Mouse (Mus musculus): Measurements from ENCODE around the gene Nop9.

The Nop9 gene

DNA sequence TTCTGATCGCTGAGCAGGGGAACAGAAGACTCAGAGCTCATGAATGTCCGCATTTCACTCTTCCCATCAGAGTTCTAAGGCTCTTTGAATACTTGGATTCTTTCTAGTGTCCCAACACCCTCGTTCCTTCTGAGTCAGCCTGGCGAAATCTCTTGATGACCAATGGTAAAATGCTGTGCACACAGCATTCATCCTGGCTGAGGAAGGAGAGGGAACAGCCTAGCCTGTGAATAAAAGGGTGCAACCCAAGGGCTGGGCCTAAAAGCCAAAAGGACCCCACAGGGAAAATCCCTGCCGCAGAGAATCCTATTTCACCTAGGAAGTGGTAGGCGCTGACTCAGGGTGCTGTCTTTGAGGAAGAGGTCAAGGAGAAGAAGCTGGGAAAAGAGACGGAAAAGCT is 15.4 kb upstream of the Nop9 start:
- DNase-seq, result no peak

DNA sequence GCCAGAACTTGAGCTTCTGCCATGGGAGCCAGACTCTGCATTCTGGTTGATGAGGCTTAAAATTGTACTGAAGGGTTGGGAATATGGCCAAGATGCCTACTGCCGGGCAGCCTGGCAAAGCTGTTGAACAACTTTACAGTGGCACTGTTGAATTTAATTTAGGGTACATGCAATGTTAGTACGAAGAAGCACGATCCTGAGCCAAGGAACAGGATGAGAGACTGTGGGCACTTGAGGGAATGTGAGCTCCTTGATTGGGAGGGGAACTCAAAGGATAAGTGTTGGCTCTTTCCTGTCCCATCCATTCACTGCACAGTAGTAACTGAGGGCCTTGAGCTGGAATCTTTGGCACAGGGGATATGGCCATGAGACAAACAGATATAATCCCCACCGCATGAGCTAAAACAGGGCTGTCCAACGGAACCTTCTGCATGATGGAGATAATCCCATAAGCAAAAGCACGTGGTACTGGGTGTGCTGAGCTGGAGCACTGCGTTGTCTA is 14.9 kb upstream of the Nop9 start:
- DNase-seq, result no peak

DNA sequence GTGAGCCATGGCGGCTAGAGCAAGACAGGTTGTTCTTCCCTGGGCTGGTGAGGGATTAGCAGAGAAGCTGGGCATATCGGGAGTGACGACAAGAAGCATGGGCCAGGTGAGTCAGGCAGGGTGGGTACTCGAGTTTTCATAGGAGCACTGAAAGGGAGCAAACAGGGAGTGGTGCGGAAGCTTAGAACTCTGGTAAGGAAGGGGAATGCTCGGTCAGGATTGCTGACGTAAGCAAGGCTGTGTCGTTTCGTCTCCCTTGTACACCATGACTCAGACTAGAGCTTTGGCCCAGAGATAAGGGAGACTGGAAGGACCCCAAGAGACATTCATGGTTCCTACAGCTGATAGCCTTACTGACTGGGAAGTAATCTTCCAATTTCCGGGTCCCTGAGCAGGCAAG is 11.6 kb upstream of the Nop9 start:
- DNase-seq, result no peak

DNA sequence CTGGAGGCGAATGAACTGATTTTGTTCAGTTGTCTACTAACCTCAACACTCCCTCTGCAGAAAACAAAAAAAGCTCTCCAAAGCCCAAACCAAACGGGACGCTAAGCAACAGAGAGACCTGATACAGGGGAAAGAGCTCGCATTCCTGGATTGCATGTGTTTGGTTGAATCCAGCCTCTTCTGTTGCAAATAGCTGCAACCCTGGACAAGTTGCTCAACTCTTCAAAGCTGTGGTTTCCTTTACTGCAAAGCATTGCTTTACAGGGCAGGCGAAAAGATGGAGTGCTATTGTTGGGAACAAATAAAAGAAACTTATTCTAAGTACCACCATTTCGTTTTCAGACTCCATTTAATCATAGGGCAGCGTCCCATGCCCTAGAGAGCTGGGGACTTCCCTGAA is 10.6 kb upstream of the Nop9 start:
- DNase-seq, result no peak

DNA sequence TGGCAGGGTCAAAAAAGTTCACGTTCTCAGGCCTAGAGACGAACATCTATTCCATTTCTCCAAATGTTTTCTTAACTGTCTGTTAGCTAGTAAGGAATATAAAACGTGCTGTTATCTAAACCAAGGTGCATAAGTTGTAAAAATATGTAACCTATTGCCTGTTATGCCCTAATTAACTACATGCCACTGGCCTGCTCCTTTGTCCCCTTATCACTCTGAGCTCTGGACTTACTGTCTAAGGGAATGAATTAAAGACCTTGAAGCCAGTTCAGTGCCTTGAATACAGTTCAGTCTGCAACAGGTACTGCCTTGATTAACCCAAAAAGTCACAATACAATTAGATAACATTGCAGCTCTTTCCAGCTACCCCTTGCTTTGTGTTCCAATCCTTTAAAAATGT is 10.2 kb upstream of the Nop9 start:
- DNase-seq, result no peak

DNA sequence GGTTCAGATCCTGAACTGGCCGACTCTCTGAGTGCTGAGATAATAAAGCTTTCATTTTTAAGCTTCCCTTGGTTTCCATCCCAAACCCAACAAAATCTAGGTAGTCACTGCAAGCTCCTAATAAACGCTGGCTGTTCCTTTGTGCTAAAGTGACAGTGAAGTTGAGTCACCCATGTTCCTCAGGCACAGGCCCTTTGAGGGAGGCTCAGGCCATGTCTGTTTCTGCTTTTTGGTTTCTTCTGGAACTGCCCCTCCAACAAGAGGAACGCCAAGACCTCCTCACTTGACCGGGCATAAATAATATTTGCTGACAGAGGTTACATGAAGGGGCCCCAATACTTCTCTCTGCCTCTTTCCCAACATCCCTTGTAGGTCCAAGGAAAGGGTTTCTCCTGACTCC is 9.7 kb upstream of the Nop9 start:
- no peak for DNase-seq

DNA sequence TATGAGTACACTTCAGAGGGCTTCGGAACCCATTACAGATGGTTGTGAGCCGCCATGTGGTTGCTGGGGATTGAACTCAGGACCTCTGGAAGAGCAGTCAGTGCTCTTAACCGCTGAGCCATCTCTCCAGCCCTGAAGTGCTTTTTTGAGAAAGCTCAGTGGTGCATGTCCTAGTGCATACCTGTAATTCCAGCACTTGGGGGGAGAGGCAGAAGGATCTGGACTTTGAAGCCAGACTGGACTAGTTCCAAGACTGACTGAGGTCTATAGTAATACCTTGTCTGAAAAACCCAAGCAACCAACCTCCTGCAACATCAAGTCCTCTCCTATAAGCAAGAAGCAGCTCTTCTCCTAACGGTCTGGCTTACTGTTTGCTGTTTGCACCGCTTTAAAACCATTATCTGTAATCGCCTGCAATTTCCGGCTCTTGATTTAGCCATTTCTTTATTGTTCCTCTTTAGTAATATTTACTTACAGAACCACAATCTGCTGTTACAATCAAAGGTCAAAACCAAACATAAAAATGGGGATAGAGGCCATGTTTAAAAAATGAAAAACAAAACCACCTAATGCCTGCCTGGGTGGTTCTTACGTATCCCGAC is 8.3 kb upstream of the Nop9 start:
- DNase-seq, result no peak

DNA sequence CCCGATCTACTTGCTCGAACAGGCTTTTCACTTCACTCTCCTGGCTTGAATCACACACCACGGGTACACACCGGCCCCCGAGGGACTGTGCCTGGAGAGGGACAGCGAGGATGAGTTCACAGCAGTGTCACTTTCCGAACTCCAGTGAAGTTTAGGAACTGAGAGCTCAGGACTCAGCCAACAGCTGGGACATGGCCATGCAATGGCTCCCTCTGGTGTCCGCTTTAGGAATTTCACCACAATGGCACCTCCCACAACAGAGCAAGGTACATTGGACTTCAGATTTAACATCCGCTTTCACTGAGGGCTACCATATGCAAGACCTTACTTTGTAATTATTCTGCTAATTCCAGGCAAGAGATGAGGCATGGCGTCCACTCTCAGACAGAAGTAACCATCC is 1.8 kb upstream of the Nop9 start:
- peak; percentile 80 for DNase-seq

DNA sequence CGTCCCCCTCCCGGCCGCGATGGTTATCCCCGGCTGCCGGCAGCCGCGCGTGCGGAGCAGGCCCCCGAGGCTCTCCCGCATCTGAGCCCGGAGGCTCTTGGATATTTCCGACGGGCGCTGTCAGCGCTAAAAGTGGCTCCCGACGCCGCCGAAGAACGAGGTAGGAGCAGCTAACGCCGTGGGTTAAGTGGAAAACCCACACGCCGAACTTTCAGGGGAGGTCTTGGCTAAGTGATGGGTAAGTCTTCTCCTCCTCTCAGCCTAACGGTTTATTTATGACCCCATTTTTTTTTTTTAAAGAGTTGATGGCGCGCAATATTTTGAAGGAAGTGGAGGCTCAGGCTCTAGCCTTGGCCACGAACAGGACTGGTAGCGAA is 356 bp downstream of the Nop9 start:
- DNase-seq, result no peak

DNA sequence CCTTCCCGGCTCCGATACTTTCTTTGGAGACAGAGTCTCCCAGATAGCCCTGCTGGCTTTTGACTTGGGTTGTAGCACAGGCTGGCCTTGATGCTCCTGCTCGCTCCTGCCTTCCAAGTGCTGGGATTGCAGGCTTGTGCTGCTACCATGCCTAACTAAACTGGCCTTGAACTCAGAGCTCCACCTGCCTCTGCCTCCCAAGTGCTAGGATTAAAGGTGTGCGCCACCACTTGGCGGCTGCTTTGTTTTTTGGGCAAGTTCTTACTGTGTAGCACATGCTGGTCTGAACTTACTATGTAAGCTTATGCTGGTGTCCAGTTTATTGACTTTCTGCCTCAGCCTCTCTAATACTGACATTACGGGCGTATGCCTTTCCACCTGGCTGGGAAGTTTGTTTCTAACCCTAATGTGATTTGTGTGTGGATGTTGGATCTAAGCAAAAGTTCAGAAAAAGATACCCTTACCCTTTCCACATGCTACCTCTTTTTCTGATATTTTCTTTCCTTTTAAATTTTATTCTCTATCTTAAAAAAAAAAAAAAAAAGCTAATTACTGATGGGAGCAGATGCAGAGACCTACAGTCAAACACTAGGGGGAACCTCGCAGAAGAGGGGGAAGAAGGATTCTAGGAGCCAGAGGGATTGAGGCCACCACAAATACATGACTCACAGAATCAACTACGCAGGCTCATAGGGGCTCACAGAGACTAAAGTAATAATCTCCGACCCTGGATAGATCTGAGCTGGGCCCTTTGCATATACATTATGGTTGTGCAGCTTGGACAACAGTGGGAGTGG is 1.8 kb downstream of the Nop9 start:
- DNase-seq, result no peak

DNA sequence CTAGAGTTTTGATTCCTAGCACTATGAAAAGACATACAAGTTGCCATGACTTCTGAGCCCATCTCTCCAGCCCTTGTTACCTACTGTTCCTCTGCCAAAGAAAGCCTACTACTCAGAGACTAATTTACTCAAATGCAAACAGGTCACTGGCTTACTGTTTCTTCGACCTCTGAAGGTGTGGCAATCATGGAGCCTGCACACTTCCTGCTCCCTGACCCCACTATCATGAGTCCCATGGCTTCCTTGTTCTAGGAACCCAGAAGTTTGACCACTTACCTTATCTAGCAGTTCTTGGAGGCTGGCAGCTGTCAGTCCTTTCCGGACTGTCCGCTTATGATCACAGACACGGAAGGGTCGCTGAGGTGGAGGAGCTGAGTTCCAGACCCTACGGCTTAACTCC is 12.1 kb downstream of the Nop9 start:
- no peak for DNase-seq

DNA sequence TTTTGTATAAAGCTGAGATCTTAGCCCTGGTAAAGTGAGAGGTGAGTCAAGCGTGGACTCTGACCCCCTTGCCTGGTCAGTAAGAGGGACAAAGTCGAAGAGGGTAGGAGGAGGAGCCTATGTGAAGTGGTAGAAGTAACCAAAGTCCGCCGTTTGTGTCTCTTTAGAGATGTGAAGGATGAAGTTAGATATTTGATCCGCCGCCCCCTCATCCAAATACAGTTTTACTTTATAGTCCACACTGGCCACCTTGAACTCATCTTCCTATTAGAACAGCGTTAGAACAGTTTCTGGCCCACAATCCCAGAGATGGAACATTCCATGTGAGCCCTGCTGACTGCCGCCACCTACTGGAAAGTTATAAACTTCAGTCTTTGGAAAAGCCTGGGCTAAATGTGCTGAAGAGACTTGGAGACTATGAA is 12.9 kb downstream of the Nop9 start, which contains the start of gene Cideb:
Gene Cideb, minus strand, starts transcription at position 96 of the 422 bp plus-strand sequence.
- DNase-seq, result no peak

DNA sequence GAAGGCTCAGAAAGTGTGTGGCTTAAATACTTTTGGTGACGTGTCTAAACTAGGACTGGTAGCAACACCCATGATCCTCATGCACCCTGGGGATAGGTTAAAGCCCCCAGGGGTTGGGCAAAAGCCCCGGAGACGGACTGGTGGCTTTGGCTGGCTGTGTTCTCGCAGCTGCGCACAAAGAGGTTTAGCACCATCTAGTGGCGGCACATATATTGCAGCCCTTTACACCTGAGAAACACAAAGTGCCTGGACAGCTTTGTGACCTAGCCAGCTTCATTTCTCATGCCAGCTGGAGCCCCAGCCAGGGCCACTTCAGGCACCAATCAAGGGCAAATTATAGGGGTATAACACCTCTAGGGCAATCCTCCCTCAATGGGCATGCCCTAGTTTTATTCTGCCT is 14.7 kb downstream of the Nop9 start:
- peak; percentile 90 for DNase-seq

DNA sequence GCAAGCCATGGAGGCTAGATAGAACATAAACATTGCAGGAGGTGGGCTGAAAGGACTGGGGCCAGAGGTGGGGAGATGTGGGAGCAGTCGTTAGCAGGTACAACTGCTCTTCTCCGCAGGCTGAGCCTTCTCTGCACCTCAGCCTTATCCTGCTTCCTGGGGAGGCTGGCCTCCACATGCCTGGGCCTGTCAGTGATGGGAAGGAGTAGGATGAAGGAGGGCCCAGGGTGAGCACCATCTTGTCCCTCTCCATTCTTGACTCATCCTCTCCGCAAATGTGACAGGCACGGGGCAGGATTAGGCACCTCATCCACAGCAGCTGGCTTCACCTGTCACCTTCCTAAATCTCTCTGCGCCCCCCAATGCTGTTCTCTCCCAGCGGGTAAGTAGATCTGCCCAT is 15.7 kb downstream of the Nop9 start, which contains the start of gene Ltb4r2:
Gene Ltb4r2, plus strand, starts transcription at position 266 of the 400 bp plus-strand sequence.
- no peak for DNase-seq

DNA sequence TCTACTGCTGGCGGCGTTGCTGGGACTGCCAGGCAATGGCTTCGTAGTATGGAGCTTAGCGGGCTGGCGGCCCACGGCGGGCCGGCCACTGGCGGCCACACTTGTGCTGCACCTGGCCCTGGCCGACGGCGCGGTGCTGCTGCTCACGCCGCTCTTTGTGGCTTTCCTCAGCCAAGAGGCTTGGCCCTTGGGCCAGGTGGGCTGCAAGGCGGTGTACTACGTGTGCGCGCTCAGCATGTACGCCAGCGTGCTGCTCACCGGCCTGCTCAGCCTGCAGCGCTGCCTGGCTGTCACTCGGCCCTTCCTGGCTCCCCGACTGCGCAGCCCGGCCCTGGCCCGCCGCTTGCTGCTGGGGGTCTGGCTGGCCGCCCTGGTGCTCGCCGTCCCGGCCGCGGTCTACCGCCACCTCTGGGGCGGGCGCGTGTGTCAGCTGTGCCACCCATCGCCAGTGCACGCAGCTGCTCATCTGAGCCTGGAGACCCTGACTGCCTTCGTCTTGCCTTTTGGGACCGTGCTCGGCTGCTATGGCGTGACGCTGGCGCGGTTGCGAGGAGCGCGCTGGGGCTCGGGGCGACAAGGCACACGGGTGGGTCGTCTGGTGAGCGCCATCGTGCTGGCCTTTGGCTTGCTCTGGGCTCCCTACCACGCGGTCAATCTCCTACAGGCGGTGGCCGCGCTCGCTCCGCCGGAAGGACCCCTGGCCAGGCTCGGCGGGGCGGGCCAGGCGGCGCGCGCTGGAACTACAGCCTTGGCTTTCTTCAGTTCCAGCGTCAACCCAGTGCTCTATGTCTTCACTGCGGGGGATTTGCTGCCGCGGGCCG is 16.7 kb downstream of the Nop9 start:
- no peak for DNase-seq

DNA sequence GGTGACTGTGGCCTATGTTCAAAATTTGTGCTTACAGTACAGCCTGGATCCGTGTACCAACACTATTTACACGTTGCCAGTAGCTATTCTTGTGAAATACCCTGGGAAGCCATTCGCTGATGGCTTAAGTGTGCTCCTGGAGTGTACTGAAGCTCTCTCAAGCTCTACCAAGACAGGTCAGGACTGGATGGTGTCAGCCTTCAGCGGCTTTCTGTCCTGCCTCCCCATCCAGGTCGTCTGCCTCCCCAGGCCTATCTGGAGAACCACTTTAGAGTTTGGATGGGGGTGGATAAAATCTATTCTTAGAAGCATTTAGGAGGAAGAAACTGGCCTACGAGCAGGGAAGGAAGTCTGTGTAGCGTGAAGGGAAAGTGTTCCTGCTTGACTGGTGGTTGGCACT is 17.7 kb downstream of the Nop9 start:
- no peak for DNase-seq

DNA sequence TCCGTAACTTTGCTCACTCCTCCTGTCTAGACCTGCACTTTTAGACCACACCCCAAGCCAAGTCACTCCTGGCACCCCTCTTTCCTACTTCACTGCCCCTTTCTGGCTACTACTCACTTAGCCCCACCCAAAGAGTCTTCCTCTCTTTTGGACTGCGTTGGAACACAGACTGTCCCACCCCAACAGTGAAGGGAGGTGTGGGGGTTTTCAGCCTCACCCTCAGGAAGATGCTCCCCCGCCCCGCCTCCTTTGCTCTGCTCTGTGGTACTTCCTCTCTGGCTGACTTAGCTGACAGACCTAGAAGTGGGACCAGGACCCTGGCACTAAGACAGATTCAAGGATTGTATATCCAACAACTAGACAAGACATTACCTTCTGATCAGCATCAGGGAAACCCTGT is 20.2 kb downstream of the Nop9 start, which contains the start of gene Ltb4r1:
Gene Ltb4r1, plus strand, starts transcription at position 267 of the 400 bp plus-strand sequence.
- no peak for DNase-seq

DNA sequence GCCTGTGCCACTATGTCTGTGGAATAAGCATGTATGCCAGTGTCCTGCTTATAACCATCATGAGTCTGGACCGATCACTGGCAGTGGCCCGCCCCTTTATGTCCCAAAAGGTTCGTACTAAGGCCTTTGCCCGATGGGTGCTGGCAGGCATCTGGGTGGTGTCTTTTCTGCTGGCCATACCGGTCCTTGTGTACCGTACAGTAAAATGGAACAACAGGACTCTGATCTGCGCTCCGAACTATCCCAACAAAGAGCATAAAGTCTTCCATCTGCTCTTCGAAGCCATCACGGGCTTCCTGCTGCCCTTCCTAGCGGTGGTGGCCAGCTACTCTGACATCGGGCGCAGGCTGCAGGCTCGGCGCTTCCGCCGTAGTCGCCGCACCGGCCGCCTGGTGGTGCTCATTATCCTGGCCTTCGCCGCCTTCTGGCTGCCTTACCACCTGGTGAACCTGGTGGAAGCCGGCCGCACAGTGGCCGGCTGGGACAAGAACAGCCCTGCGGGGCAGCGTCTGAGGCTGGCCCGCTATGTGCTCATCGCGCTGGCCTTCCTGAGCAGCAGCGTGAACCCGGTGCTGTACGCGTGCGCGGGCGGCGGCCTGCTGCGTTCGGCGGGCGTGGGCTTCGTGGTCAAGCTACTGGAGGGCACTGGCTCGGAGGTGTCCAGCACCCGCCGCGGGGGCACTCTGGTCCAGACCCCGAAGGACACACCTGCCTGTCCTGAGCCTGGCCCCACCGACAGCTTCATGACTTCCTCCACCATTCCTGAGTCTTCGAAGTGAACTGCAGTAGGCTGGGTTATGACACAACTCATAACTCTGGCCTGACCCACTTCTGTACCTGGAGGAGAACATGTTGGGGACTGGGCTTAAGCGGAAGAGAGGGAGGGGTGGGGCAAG is 22.3 kb downstream of the Nop9 start:
- DNase-seq, result peak; percentile 82

DNA sequence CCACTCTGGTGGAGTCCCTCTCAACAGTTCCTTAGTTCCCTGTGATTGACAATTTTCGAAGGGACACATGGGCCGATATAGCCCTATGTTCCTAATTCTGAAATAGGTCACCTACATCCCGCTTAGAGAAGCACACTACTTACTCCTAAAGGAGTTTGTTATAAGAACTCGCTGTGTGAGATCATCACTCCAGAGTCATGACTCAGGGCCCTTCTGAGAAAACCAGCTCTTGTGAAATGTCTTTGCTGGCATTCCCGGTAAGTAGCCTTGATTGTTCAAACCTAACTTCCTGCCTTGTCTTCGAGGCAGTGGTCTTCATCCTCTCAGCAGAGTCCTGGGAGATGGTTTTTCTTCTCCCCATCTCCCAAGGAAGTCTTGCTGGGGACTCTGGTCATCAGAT is 23.1 kb downstream of the Nop9 start:
- no peak for DNase-seq

DNA sequence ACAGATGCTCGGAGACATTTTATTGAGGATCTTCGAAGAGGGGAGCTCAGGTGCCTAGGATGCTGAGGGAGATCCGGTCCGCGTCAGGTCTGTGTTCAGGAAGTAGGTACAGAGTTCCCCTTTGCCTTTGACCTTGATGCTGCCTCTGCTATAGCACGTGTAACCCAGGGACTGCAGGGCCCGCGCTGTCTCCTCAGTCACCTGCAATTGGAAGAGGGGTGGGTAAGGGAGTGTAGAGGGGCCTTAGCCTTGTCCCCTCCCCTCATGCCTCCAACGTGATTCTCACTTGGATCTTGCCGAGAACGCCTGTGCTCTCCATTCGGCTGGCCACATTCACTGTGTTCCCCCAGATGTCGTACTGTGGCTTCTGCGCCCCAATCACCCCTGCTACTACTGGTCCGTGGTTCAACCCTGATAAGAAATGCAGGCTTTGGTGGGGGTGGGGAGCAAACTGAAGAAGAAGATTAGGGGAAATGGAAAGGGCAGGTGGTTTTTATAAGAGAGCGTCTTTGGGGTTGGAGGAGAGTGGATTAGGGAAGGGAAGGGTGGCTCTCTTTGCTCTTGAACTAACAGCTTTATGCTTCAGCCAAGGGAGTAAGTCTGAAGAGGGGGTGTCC is 23.7 kb downstream of the Nop9 start:
- no peak for DNase-seq

DNA sequence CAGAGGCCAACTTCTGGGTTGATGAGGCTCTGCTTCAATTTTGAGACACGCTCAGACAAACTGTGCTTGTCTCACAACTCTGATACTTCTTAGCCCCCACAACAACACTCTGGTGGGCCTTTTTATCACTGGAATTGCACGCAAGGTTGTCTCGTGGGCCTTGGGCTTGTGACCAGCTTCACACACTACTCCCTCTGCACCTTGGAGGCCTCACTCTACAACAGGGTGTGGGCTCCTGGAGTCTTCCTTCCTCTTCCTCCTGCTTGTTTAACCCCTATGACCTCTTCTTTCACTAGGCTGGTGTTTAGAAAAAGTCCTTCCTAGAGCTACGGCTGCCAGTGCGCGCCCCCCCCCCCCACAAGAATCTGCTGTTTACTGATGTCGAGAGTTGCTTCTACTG is 31.2 kb downstream of the Nop9 start:
- DNase-seq, result no peak

DNA sequence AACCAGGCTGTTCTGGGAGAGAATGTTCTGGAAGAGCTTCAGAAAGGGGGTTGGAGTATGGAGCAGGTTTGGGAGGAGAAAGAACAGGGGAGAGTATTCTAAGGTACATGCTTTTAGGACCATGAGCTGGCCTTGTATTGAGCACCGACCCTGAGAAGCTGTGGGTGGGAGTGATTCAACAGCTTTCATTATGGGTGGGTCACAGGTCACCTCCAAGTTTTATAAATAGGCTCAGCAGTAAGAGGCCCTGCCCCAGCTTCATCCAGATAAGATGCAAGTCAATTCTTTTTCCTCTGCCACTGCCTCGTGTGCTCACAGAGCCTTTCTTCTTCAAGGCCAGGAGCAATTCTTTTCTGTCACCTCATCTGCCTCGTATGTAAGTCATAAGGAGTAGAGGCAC is 31.7 kb downstream of the Nop9 start:
- no peak for DNase-seq
